Mouse (Mus musculus) kidney, postnatal 0 days (tissue): ENCODE results near the gene Rorb. TPM values are rescaled to one million over a fixed set of nuclear protein-coding genes. Genes with fewer than 3 reads are reported as not detected.

Source experiments
- ATAC-seq: fragments of 200-750 bp; cut with Nextera tagmentation; replicated peaks from 2 replicates; pipeline ENCODE4 v1.8.0; 2017; ENCODE audit warnings: low read depth, moderate number of reproducible peaks, moderate TSS enrichment, moderate library complexity; ENCODE audit not compliant: low FRiP score
- DNase-seq: peaks from one replicate; pipeline ENCODE4 v3.0.0-alpha.2; 2016; ENCODE audit warnings: low spot score
- H3K27ac ChIP-seq: fragments of 300-500 bp; sonication (generic); 2 replicates; pipeline ENCODE4 v1.5.1; 2014; ENCODE audit warnings: mild to moderate bottlenecking
- H3K27me3 ChIP-seq: fragments of 300-500 bp; sonication (generic); 2 replicates; pipeline ENCODE4 v1.6.1; 2014; ENCODE audit warnings: low read length, mixed read lengths; ENCODE audit not compliant: insufficient read depth
- H3K36me3 ChIP-seq: fragments of 300-500 bp; sonication (generic); 2 replicates; pipeline ENCODE4 v1.6.1; 2014; ENCODE audit warnings: low read length, mixed read lengths; ENCODE audit not compliant: insufficient read depth
- H3K4me1 ChIP-seq: fragments of 300-500 bp; sonication (generic); replicated peaks from 2 replicates; pipeline ENCODE4 v1.6.1; 2014; ENCODE audit warnings: antibody characterized with exemption, low read length, mixed read lengths; ENCODE audit not compliant: insufficient read depth
- H3K4me2 ChIP-seq: fragments of 300-500 bp; sonication (generic); 2 replicates; pipeline ENCODE4 v1.6.1; 2014; ENCODE audit warnings: mild to moderate bottlenecking, low read length, moderate library complexity, mixed read lengths
- H3K4me3 ChIP-seq: fragments of 300-500 bp; sonication (generic); replicated peaks from 2 replicates; pipeline ENCODE4 v1.5.1; 2014; ENCODE audit warnings: low read depth, low read length
- H3K9ac ChIP-seq: fragments of 300-500 bp; sonication (generic); 2 replicates; pipeline ENCODE4 v1.6.1; 2014; ENCODE audit warnings: low read depth, low read length
- H3K9me3 ChIP-seq: fragments of 300-500 bp; sonication (generic); replicated peaks from 2 replicates; pipeline ENCODE4 v1.6.1; 2016; ENCODE audit warnings: low read length, inconsistent platforms, mixed read lengths
- CTCF ChIP-seq: IDR thresholded peaks from 2 replicates; pipeline ENCODE4 v1.5.1; 2016; ENCODE audit warnings: antibody characterized with exemption, low read depth, mild to moderate bottlenecking, moderate library complexity
- WGBS: fragments of 180-500 bp; shearing (Covaris S2); extraction: QIAGEN DNeasy Blood & Tissue Kit; methylation state at CpG from one replicate; pipeline ENCODE4 v1.1.7; 2014; 5-methylcytosine and 5-hydroxymethylcytosine counted together
- polyA plus RNA-seq: library from polyadenylated mRNA; unstranded; fragments of >200 nt; fragmentation: Nextera tagmentation; extraction: Ambion mirVana; gene quantifications from 2 replicates; pipeline ENCODE4 v1.2.1, GENCODE M21; 2015

The Rorb gene
- polyA plus RNA-seq, 1 experiment from 2014 or later = 0.18 TPM

- no peak for ATAC-seq
- no peak overlapping the region for H3K9ac ChIP-seq
Observed at GRCm38 (mm10) chr19:18979996-18980395, 131.0 kb downstream of the Rorb start.

GRCm38 (mm10) chr19:18974796-18975660 lies 136.0 kb downstream of the Rorb start:
- WGBS = 65% methylated on average over 5 of the region's 5 CpGs
- peak; percentile 73 for DNase-seq
- ATAC-seq = no peak

More at GRCm38 (mm10) chr19:18979996-18980395, 131.0 kb downstream of the Rorb start:
- Histone ChIP-seq H3K27ac (no peak overlapping the region), H3K27me3 (no peaks in the 10 kb centered on the region), H3K9me3 (no peaks in the 10 kb centered on the region), H3K4me3 (no peak overlapping the region), H3K4me1 (no peaks in the 10 kb centered on the region), H3K36me3 (no peaks in the 10 kb centered on the region), H3K4me2 (no peak overlapping the region)
- DNase-seq = no peak
- WGBS = 83% methylated on average over 5 of the region's 5 CpGs
- no peak for TF ChIP-seq CTCF

GRCm38 (mm10) chr19:18969386-18969785 lies 141.6 kb downstream of the Rorb start:
- Histone ChIP-seq H3K9ac (no peak overlapping the region), H3K27me3 (no peaks in the 10 kb centered on the region), H3K27ac (no peak overlapping the region), H3K9me3 (no peaks in the 10 kb centered on the region), H3K4me2 (no peak overlapping the region), H3K36me3 (no peaks in the 10 kb centered on the region), H3K4me3 (no peak overlapping the region), H3K4me1 (no peaks in the 10 kb centered on the region)
- ATAC-seq (no peak), DNase-seq (no peak)
- no peak for TF ChIP-seq CTCF
- WGBS = 82% methylated on average over 8 of the region's 8 CpGs

More at GRCm38 (mm10) chr19:18974796-18975660, 136.0 kb downstream of the Rorb start:
- no peaks in the 10 kb centered on the region for H3K27me3 ChIP-seq
- H3K4me1 ChIP-seq = no peaks in the 10 kb centered on the region
- H3K9ac ChIP-seq = no peak overlapping the region
- no peaks in the 10 kb centered on the region for H3K9me3 ChIP-seq
- no peak overlapping the region for H3K4me3 ChIP-seq
- H3K4me2 ChIP-seq = no peak overlapping the region
- TF ChIP-seq CTCF = peak; percentile 80
- no peaks in the 10 kb centered on the region for H3K36me3 ChIP-seq
- no peak overlapping the region for H3K27ac ChIP-seq

GRCm38 (mm10) chr19:18967307-18967706 lies 143.7 kb downstream of the Rorb start:
- Histone ChIP-seq H3K36me3 (no peaks in the 10 kb centered on the region), H3K4me1 (no peaks in the 10 kb centered on the region), H3K9me3 (no peaks in the 10 kb centered on the region), H3K4me2 (no peak overlapping the region), H3K4me3 (no peak overlapping the region), H3K27ac (no peak overlapping the region), H3K9ac (no peak overlapping the region), H3K27me3 (no peaks in the 10 kb centered on the region)
- no peak for TF ChIP-seq CTCF
- DNase-seq = no peak
- no peak for ATAC-seq
- whole genome bisulfite sequencing = 65% methylated on average over 4 of the region's 4 CpGs

- H3K27ac ChIP-seq = no peak overlapping the region
- DNase-seq (no peak), ATAC-seq (no peak)
- no peaks in the 10 kb centered on the region for H3K9me3 ChIP-seq
- no peak overlapping the region for H3K9ac ChIP-seq
- H3K27me3 ChIP-seq = no peaks in the 10 kb centered on the region
- 12% methylated on average over 3 of the region's 3 CpGs for WGBS
- H3K4me3 ChIP-seq = no peak overlapping the region
- no peaks in the 10 kb centered on the region for H3K36me3 ChIP-seq
- no peaks in the 10 kb centered on the region for H3K4me1 ChIP-seq
- no peak for TF ChIP-seq CTCF
- no peak overlapping the region for H3K4me2 ChIP-seq
Observed at GRCm38 (mm10) chr19:18959862-18960261, 151.1 kb downstream of the Rorb start.

- H3K27me3 ChIP-seq = no peaks in the 10 kb centered on the region
- no peaks in the 10 kb centered on the region for H3K4me1 ChIP-seq
- no peaks in the 10 kb centered on the region for H3K36me3 ChIP-seq
- 53% methylated on average over 3 of the region's 3 CpGs for whole genome bisulfite sequencing
- TF ChIP-seq CTCF = no peak
- H3K9ac ChIP-seq = no peak overlapping the region
- no peak overlapping the region for H3K27ac ChIP-seq
- H3K4me2 ChIP-seq = no peak overlapping the region
- ATAC-seq = no peak
- no peak for DNase-seq
- no peak overlapping the region for H3K4me3 ChIP-seq
- no peaks in the 10 kb centered on the region for H3K9me3 ChIP-seq
Observed at GRCm38 (mm10) chr19:18952806-18953205, 158.2 kb downstream of the Rorb start.
